ENCODE assay signal across 12 mouse cellular contexts in the genomic region with DNA sequence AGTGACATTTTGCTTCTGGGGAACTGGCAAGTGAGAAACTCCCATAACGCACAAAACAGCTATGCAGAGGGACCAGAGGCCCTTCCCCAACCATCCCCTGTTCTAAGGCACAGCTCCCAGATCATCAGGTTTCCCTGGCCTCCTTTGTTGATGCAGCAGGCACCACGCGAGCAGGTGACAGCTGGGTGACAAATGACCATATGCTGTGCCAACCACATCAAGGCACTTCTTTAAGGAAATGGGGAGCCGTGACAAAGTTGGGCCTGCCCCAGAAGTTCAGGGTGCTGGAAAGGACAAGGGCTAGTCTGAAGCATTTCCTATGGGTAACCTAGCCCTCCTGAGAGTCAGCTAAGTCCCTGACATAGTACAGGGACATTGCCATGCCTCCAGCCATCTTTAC.
DNase-seq lines count a peak whose midpoint lies in the region; ATAC-seq and TF ChIP-seq lines count a peak whose summit lies in the region.
"Had no signal": no experiment of that assay in that cellular context is flagged by ENCODE, and none has a peak within 500 bp of the region (broad histone marks: within the 10 kb centered on the region; RNA-seq: fewer than 3 reads in every experiment).

No protein-coding gene starts in this region.

- no peak overlapping the region for H3ac ChIP-seq in myocyte (ENCODE audit: control insufficient read depth, insufficient read length)

- H3K9me3 ChIP-seq in heart, embryonic 13.5 days, result no peaks in the 10 kb centered on the region
- no peaks in the 10 kb centered on the region for H3K9me3 ChIP-seq in limb, embryonic 12.5 days
- H3K9me3 ChIP-seq in limb, embryonic 10.5 days (replicated peaks), result no peaks in the 10 kb centered on the region
- H3K9me3 ChIP-seq in embryonic facial prominence, embryonic 10.5 days, result no peaks in the 10 kb centered on the region
- H3K9me3 ChIP-seq: lung, embryonic 15.5 days had no signal

- DNase-seq in heart, adult 8-10 months (ENCODE audit: low spot score), result no peak
- no peak for DNase-seq in limb, embryonic 10.5 days (ENCODE audit: low spot score)
- DNase-seq in embryonic facial prominence, embryonic 10.5 days (ENCODE audit: low spot score), result no peak
- DNase-seq: forebrain, postnatal 0 days; gastrocnemius, postnatal 10 days had no signal

- no peaks in the 10 kb centered on the region for H3K27me3 ChIP-seq in heart, embryonic 13.5 days (replicated peaks)
- no peaks in the 10 kb centered on the region for H3K27me3 ChIP-seq in limb, embryonic 12.5 days
- H3K27me3 ChIP-seq in limb, embryonic 10.5 days (ENCODE audit: low read depth, poor library complexity, severe bottlenecking), result no peaks in the 10 kb centered on the region
- H3K27me3 ChIP-seq in embryonic facial prominence, embryonic 10.5 days (replicated peaks; ENCODE audit: low read depth, poor library complexity, severe bottlenecking), result no peaks in the 10 kb centered on the region
- no peaks in the 10 kb centered on the region for H3K27me3 ChIP-seq in myocyte (ENCODE audit: control insufficient read depth, insufficient read depth, insufficient read length)
- H3K27me3 ChIP-seq: lung, embryonic 15.5 days had no signal

- H3K36me3 ChIP-seq in heart, embryonic 13.5 days, result no peaks in the 10 kb centered on the region
- H3K36me3 ChIP-seq in limb, embryonic 12.5 days, result no peaks in the 10 kb centered on the region
- no peaks in the 10 kb centered on the region for H3K36me3 ChIP-seq in limb, embryonic 10.5 days
- no peaks in the 10 kb centered on the region for H3K36me3 ChIP-seq in embryonic facial prominence, embryonic 10.5 days (replicated peaks)
- H3K36me3 ChIP-seq in myocyte (ENCODE audit: control insufficient read depth, insufficient read depth), result no peaks in the 10 kb centered on the region
- H3K36me3 ChIP-seq: lung, embryonic 15.5 days had no signal

- H3K9ac ChIP-seq in heart, embryonic 13.5 days, result no peak overlapping the region; the same call in 1 of the 2 replicates
- no peak overlapping the region for H3K9ac ChIP-seq in limb, embryonic 12.5 days (replicated peaks)
- H3K9ac ChIP-seq: forebrain, postnatal 0 days; lung, embryonic 15.5 days had no signal

- no peak overlapping the region for H3K4me3 ChIP-seq in heart, embryonic 13.5 days
- H3K4me3 ChIP-seq in limb, embryonic 12.5 days (replicated peaks), result no peak overlapping the region
- no peak overlapping the region for H3K4me3 ChIP-seq in limb, embryonic 10.5 days
- H3K4me3 ChIP-seq in embryonic facial prominence, embryonic 10.5 days, result no peak overlapping the region
- no peak overlapping the region for H3K4me3 ChIP-seq in myocyte
- H3K4me3 ChIP-seq: lung, embryonic 15.5 days had no signal

- ATAC-seq in heart, embryonic 13.5 days (ENCODE audit: extremely low read depth, insufficient number of reproducible peaks, low FRiP score, low TSS enrichment), result no peak
- no peak for ATAC-seq in limb, embryonic 12.5 days (ENCODE audit: insufficient number of reproducible peaks, insufficient read depth, low FRiP score, low TSS enrichment, low read depth)
- no peak for ATAC-seq in inflammation-experienced regulatory T-cells, adult 6 months
- ATAC-seq: activated CD4-positive, CD25-positive, alpha-beta regulatory T cell, adult 4 months; CD4-positive, CD25-positive, alpha-beta regulatory T cell, adult 4 months; forebrain, postnatal 0 days had no signal

- 67% methylated on average over 4 of the region's 4 CpGs for WGBS in heart, embryonic 13.5 days
- 33% methylated on average over 4 of the region's 4 CpGs for WGBS in limb, embryonic 12.5 days
- 43% methylated on average over 4 of the region's 4 CpGs for WGBS in limb, embryonic 10.5 days
- WGBS in embryonic facial prominence, embryonic 10.5 days, result 76% methylated on average over 4 of the region's 4 CpGs

- no peaks in the 10 kb centered on the region for H3K79me2 ChIP-seq in myocyte (ENCODE audit: control insufficient read depth, insufficient read depth)

- H3K4me1 ChIP-seq in heart, embryonic 13.5 days, result peaks cover 95% of the 10 kb centered on the region
- peaks cover 45% of the 10 kb centered on the region for H3K4me1 ChIP-seq in limb, embryonic 12.5 days (replicated peaks)
- peaks cover 46% of the 10 kb centered on the region for H3K4me1 ChIP-seq in limb, embryonic 10.5 days
- peaks cover 63% of the 10 kb centered on the region for H3K4me1 ChIP-seq in embryonic facial prominence, embryonic 10.5 days

- peak overlapping the region; percentile 94 for H3K27ac ChIP-seq in heart, embryonic 13.5 days (replicated peaks)
- peak overlapping the region; percentile 20 for H3K27ac ChIP-seq in limb, embryonic 12.5 days
- no peak overlapping the region for H3K27ac ChIP-seq in limb, embryonic 10.5 days
- H3K27ac ChIP-seq in embryonic facial prominence, embryonic 10.5 days (replicated peaks), result peak overlapping the region; percentile 61
- H3K27ac ChIP-seq: lung, embryonic 15.5 days had no signal

- TF ChIP-seq POLR2A in myocyte (IDR thresholded peaks at IDR 0.05; ENCODE audit: insufficient read length, low read depth), result no peak

- no peak overlapping the region for H3K4me2 ChIP-seq in heart, embryonic 13.5 days
- no peak overlapping the region for H3K4me2 ChIP-seq in limb, embryonic 12.5 days
- H3K4me2 ChIP-seq in myocyte (ENCODE audit: low read depth), result peak overlapping the region; percentile 73
- H3K4me2 ChIP-seq: lung, embryonic 15.5 days had no signal

TF ChIP-seq in myocyte, 11 proteins besides CTCF, POLR2A, EP300 and RAD21:
- no peak for TF ChIP-seq REST (IDR thresholded peaks at IDR 0.05; ENCODE audit: insufficient read depth, insufficient read length)
- peak; percentile 78 for TF ChIP-seq TCF12 (IDR thresholded peaks at IDR 0.05; ENCODE audit: insufficient read depth, poor library complexity, severe bottlenecking)
- TF ChIP-seq MYOD1 (IDR thresholded peaks at IDR 0.05; ENCODE audit: control insufficient read depth in 1 of 3, insufficient read length in 2 of 3, low read depth in 2 of 3), result peak in 2 of 3 experiments; percentile 67 to 94
- peak; percentile 76 for TF ChIP-seq TCF3 (IDR thresholded peaks at IDR 0.05; ENCODE audit: insufficient read length, low read depth)
- peak; percentile 66 to 96 (median 76) for TF ChIP-seq MYOG (IDR thresholded peaks at IDR 0.05; ENCODE audit: control insufficient read depth in 1 of 3, insufficient read depth in 1 of 3, insufficient read length in 2 of 3, low read depth in 2 of 3)
